Mouse (Mus musculus): ENCODE measurements around the gene Gm8906.
"Not testable (repeated sequence)": the region's sequence is repeated elsewhere in the genome, so short reads cannot be mapped to it uniquely, and the experiment has no call there.

Gm8906 gene

GRCm38 (mm10) chr5:11502385-11502784, at the start of gene Gm8906:
Gene Gm8906 (plus strand): TSS chr5:11502685.
- in situ Hi-C loops (cut with MboI; ENCODE audit: low sequenced_read_pairs) = not testable (repeated sequence)
